Mouse (Mus musculus): Measurements from ENCODE around the gene Zfp612. TPM values are rescaled to one million over a fixed set of nuclear protein-coding genes. Genes with fewer than 3 reads are reported as not detected.
A peak's percentile ranks its signal among the peaks of the same experiment; 100 is the strongest.

The Zfp612 gene
- total RNA-seq, 1 experiment from 2014 or later = 0.18 TPM

- no peak for ATAC-seq (replicated peaks; ENCODE audit: low read depth, poor library complexity, severe bottlenecking)
These were observed 40.2 kb downstream of the Zfp612 start for GRCm38 (mm10) chr8:110119715-110120114.

- ATAC-seq (replicated peaks; ENCODE audit: low read depth, poor library complexity, severe bottlenecking) = peak; percentile 90
These were observed 51.0 kb downstream of the Zfp612 start for GRCm38 (mm10) chr8:110130537-110130936.

DNA sequence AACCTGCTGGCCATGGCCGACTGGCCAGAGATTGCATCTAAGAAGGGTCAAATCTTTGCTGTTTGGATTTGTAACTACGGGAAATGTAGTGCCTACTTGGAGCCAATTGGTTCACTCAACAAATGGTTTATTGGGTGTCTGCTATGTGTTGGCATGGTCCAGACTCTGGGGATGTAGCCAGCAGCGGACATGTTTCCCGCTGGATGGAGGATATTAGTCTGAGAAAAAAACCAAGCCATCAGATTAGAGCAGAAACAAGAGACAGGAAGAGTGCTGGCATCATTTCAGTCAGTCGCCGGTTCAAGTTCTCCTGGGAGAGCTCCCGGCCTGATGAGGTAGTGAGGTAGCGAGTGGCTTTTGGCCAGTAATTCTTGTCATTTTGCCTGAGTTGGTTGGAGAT, 54.7 kb downstream of the Zfp612 start:
- ATAC-seq (replicated peaks; ENCODE audit: low read depth, poor library complexity, severe bottlenecking) = no peak

DNA sequence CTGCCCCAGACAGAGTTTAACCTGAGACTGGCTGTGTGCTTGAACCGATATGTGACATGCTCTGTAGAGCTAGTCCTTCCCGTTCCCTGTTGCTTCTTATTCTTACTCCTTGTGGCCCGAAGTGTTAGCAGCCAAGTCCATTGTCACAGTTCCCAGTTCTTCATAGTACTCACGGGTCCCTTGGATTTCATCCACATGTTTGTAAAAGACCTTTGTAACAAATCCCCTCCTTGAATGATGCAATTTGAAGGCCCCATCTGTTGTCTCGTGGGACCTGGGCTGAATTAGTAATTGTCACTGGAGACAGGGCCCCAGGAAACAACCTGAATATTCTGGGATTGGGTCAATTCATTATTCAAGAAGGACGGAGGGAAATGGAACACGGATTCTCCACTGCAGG, 56.0 kb downstream of the Zfp612 start:
- ATAC-seq (replicated peaks; ENCODE audit: low read depth, poor library complexity, severe bottlenecking) = no peak

GRCm38 (mm10) chr8:110140156-110140555, 60.6 kb downstream of the Zfp612 start:
- ATAC-seq (replicated peaks; ENCODE audit: low read depth, poor library complexity, severe bottlenecking) = no peak

- ATAC-seq (replicated peaks; ENCODE audit: low read depth, poor library complexity, severe bottlenecking) = no peak
These were observed 61.2 kb downstream of the Zfp612 start for GRCm38 (mm10) chr8:110140770-110141169.

Other genes with a start within 250 kb of the Zfp612 start
- 6.0 and 10.7 TPM in 2 replicates for gene Phlpp2, start 211.2 kb upstream of the Zfp612 start, total RNA-seq (2017)
- not detected in 2 replicates for gene Marveld3, start 117.5 kb upstream of the Zfp612 start, total RNA-seq (2017)
- gene Tat, start 89.3 kb upstream of the Zfp612 start, total RNA-seq (2017) = not detected in 2 replicates
- not detected in 2 replicates for gene Chst4, start 40.0 kb upstream of the Zfp612 start, total RNA-seq (2017)
- gene Gm21964, start 21.5 kb downstream of the Zfp612 start, total RNA-seq (2017) = not detected in 2 replicates
- gene Gm17720, start 23.0 kb downstream of the Zfp612 start, total RNA-seq (2017) = not detected in 2 replicates
- gene Calb2, start 88.5 kb downstream of the Zfp612 start, total RNA-seq (2017) = not detected in 2 replicates
- 10.9 and 13.8 TPM in 2 replicates for gene Cmtr2, start 135.9 kb downstream of the Zfp612 start, total RNA-seq (2017)
- gene Hydin, start 187.2 kb downstream of the Zfp612 start, total RNA-seq (2017) = not detected in 2 replicates

All from common myeloid progenitor, adult 5-6 weeks (primary cell).